8 mouse cellular contexts compared by ENCODE assay signal in the genomic region with DNA sequence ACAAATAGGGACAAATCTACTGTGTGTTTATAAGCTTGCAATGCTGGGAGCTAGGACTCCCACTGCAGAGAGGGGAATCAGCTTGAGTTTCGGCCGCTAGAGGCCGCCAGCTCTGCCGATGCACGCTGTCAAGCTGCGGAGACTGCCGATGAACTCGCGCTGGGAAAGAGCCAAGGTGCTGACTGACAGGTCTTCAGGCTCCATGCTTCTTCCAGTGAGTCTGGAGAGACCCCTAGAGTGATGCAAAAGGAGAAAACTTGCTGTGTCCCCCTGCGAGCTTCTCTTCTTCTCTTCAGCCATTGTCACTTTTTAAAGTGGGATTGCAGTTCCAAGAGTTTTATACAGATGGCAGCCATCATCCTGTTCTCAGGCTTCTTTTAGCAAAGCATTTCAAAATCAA. TPM values are rescaled to one million over a fixed set of nuclear protein-coding genes. Genes with fewer than 3 reads are reported as not detected.
A peak's percentile ranks its signal among the peaks of the same experiment; 100 is the strongest.
DNase-seq lines count a peak whose midpoint lies in the region; ATAC-seq and TF ChIP-seq lines count a peak whose summit lies in the region.

No protein-coding gene starts in this region.

- no peak for TF ChIP-seq EP300 in lung, postnatal 0 days (IDR thresholded peaks at IDR 0.05)

- peak; percentile 89 for TF ChIP-seq CTCF in lung, postnatal 0 days (IDR thresholded peaks at IDR 0.05)

- 5% methylated on average over 10 of the region's 10 CpGs for WGBS in hindbrain, embryonic 12.5 days
- 3% methylated on average over 10 of the region's 10 CpGs for WGBS in lung, postnatal 0 days

- H3K4me3 ChIP-seq in hindbrain, embryonic 12.5 days = no peak overlapping the region
- H3K4me3 ChIP-seq in lung, postnatal 0 days (ENCODE audit: low read depth, low read length) = no peak overlapping the region

- no peak for ATAC-seq in hindbrain, embryonic 12.5 days (ENCODE audit: low FRiP score)
- ATAC-seq in lung, postnatal 0 days = peak; percentile 83

- no peak overlapping the region for H3K9ac ChIP-seq in hindbrain, embryonic 12.5 days
- no peak overlapping the region for H3K9ac ChIP-seq in lung, postnatal 0 days (replicated peaks; ENCODE audit: low read depth)

- H3K4me2 ChIP-seq in hindbrain, embryonic 12.5 days (replicated peaks) = peak overlapping the region; percentile 38
- H3K4me2 ChIP-seq in lung, postnatal 0 days (replicated peaks; ENCODE audit: low read depth, low read length) = peak overlapping the region; percentile 23

- no peaks in the 10 kb centered on the region for H3K9me3 ChIP-seq in hindbrain, embryonic 12.5 days (replicated peaks)
- no peaks in the 10 kb centered on the region for H3K9me3 ChIP-seq in lung, postnatal 0 days (ENCODE audit: low read length)

- peak; percentile 86 for DNase-seq in R1 (ENCODE audit: low read depth, low spot score)
- DNase-seq in cerebellum, postnatal 14 days = peak; percentile 80 to 88
- peak; percentile 14 to 63 for DNase-seq in frontal cortex, postnatal 14 days (ENCODE audit: low spot score in 2 of 2)
- DNase-seq in layer of hippocampus, postnatal 10 days (ENCODE audit: low spot score in 2 of 2) = peak; percentile 81 to 85
- peak; percentile 80 for DNase-seq in lung, postnatal 0 days (ENCODE audit: low spot score)
- peak; percentile 68 for DNase-seq in ovary, postnatal 36 days (ENCODE audit: low spot score)
- DNase-seq in thymus, postnatal 25 days = peak; percentile 68

- no peaks in the 10 kb centered on the region for H3K4me1 ChIP-seq in hindbrain, embryonic 12.5 days
- no peaks in the 10 kb centered on the region for H3K4me1 ChIP-seq in lung, postnatal 0 days (ENCODE audit: insufficient read depth, low read depth, low read length)

- H3K27me3 ChIP-seq in hindbrain, embryonic 12.5 days = no peaks in the 10 kb centered on the region
- no peaks in the 10 kb centered on the region for H3K27me3 ChIP-seq in lung, postnatal 0 days (replicated peaks; ENCODE audit: insufficient read depth, low read length)

- H3K27ac ChIP-seq in hindbrain, embryonic 12.5 days = no peak overlapping the region
- H3K27ac ChIP-seq in lung, postnatal 0 days (ENCODE audit: low read length) = no peak overlapping the region

- peaks cover 42% of the 10 kb centered on the region for H3K36me3 ChIP-seq in hindbrain, embryonic 12.5 days
- H3K36me3 ChIP-seq in lung, postnatal 0 days (ENCODE audit: insufficient read depth, low read length) = peaks cover 7% of the 10 kb centered on the region

RNA-seq across cellular contexts. Expression of gene Mybl2, which starts 6.4 kb away (rescaled TPM):
- polyA plus RNA-seq in hindbrain, embryonic 12.5 days (2016; fragmentation: Nextera tagmentation; extraction: Ambion mirVana) = 16.4 and 23.3 TPM in 2 replicates
- total RNA-seq in layer of hippocampus, postnatal 10 days (2021) = 1 to 10 TPM; 2.6 to 3.4 TPM
- 1.5 and 1.8 TPM in 2 replicates for polyA plus RNA-seq in lung, postnatal 0 days (2015; fragmentation: Nextera tagmentation; extraction: Ambion mirVana)

RNA-seq across cellular contexts. Expression of gene Ift52, which starts 31.0 kb away (rescaled TPM):
- 48.9 and 52.7 TPM in 2 replicates for polyA plus RNA-seq in hindbrain, embryonic 12.5 days (2016; fragmentation: Nextera tagmentation; extraction: Ambion mirVana)
- total RNA-seq in layer of hippocampus, postnatal 10 days (2021) = 10 to 100 TPM; 25.9 to 29.1 TPM
- 32.0 and 38.2 TPM in 2 replicates for polyA plus RNA-seq in lung, postnatal 0 days (2015; fragmentation: Nextera tagmentation; extraction: Ambion mirVana)

RNA-seq across cellular contexts. Expression of gene Gtsf1l, which starts 39.5 kb away (rescaled TPM):
- polyA plus RNA-seq in hindbrain, embryonic 12.5 days (2016; fragmentation: Nextera tagmentation; extraction: Ambion mirVana) = 0.30 TPM in 1 of 2 replicates, not detected in the other
- not detected for total RNA-seq in layer of hippocampus, postnatal 10 days (2021)
- 0.35 TPM in 2 replicates for polyA plus RNA-seq in lung, postnatal 0 days (2015; fragmentation: Nextera tagmentation; extraction: Ambion mirVana)
